Mouse (Mus musculus): ENCODE data around the gene Frem3. TPM values are rescaled to one million over a fixed set of nuclear protein-coding genes. Genes with fewer than 3 reads are reported as not detected.

Gene Frem3
- total RNA-seq, 2 experiments from 2014 or later: not detected

DNA sequence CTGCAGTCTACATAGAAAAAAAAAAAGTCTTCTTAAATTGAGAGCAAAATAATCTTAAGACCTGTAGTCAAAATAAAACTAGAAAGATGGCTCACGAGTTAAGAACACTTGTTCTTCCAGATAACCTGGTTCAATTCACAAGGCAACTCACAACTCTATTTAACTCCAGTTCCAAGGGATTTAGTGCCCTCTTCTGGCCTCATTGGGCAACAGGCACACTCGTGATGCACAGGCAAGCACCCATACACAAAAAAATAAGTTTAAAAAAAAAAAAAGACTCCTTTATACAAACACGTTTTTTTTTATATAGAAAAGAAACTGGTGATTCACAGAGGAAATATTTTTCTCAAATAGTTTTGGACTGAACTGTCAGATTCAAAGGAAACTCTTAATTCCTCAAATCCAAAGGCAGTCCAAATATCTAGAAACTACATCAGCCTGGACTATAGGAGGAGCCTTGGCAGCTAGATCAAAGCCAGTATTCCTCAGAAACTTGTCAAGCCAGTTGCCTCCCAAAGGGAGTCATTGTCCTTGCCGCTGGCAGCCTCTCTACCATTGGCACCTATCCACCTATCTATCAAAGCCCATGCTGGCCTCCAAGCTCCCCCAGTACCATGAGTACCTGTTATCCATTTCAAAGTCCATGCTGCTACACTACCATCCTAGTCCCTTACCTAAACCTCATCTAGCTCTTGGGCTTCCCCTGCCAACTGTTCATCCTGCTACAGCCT lies 100.0 kb downstream of the Frem3 start:
- no peak for DNase-seq

GRCm38 (mm10) chr8:80714461-80714860 lies 103.6 kb downstream of the Frem3 start:
- no peak for DNase-seq

DNA sequence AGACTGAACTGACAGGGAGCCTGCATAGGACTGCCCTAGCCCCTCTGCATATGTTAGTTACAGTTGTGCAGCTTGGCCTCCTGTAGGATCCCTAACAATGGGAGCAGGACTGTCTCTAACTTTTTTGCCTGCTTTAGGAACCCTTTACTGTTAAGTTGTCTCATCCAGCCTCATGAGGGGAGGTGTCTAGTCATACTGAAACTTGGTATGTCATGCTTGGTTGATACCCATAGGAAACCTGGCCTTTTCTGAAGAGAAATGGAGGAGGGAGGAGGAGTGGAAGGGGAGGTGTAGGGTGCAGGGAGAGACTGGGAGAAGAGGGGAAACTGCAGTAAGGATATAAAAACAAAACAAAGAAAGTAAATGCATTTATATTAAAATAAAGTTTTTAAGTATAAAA lies 121.4 kb downstream of the Frem3 start:
- no peak for DNase-seq

DNA sequence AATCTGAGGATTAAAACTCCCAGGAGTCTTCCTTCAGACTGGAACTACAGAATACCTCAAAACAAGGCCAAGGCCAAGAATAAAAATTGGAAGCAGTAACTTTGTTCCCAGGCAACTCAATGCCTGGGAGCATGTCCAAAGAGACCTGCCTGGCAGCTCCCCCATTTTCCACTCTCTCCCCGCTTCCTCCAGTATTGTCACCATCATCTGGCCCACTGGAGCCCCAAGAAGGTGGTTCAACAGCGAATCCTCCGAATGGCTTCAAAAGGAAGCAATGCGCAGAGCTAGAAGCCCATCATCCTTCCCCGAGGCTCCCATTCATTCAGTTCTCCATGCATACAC lies 127.1 kb downstream of the Frem3 start:
- DNase-seq: no peak

GRCm38 (mm10) chr8:80738388-80739154 lies 127.7 kb downstream of the Frem3 start:
- DNase-seq: peak; percentile 29

DNA sequence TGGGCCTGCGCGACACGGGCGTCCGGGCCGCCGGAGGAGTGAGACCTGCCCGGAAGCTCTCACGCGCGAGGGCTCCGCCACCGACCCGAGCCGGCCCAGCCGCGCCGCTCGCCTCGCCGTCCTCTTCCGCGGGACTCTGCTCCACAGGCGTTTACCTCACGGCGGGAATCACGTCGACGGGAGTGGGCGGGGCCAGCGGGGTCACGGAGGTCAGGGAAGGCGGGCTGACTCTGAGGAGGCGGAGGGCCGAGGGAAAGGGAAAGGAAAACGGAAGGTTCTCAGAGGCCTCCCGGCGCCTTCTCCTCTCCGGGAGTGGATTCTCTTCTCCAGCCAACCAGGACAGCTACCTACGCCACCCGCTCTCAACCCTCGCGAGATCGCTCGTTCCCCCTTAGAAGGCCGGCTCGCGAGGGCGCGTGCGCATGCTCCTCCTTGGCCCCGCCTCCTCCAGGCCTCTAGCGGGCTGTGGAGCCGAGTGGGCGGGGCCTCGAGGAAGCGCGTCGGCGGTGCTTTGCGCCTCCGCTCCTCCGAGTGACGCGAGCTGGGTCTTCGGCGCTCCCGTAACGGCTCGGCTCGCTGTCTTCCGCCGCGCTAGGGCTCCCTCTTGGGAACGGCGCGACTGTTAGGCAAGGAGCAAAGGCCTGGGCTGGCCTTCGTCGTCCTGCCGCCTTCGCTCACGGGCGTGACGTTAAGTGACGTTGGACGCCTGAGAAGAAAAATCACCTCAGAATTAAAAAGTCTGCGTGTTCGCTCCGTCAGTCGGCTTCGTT lies 128.5 kb downstream of the Frem3 start, which contains the start of gene Smarca5:
Gene Smarca5, minus strand, starts transcription at position 343 of the 770 bp plus-strand sequence.
- DNase-seq: peak; percentile 93

DNA sequence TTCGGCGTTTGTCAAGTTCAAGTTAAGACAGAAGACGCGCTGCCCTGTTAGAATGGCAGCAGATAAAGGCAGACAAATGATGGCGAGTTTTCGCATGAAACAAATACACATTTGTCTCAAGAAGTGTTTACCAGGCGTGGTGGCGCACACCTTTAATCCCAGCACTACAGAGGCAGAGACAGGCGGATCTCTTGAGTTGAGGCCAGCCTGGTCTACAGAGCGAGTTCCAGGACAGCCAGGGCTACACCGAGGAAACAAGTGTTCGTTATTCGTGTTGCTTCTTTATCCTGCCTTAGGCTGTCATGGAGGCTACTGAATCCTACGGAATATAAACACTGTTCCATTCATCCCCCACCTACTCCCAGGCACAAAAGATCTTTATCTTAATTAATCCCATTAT lies 129.1 kb downstream of the Frem3 start:
- no peak for DNase-seq

Other genes starting within 250 kb of the Frem3 start
- gene Gypa, start 117.3 kb upstream of the Frem3 start, total RNA-seq (2021): under 1 TPM in 1 of 2 experiments, not detected in 1; 0.19 TPM
- gene Smarca5, start 128.4 kb downstream of the Frem3 start, total RNA-seq (2021): 10 to 100 TPM; 25.2 to 25.3 TPM